Mouse (Mus musculus) megakaryocyte progenitor cell, adult 5-6 weeks (primary cell): Measurements from ENCODE around the gene Wdr26. TPM values are rescaled to one million over a fixed set of nuclear protein-coding genes. Genes with fewer than 3 reads are reported as not detected.
A peak's percentile ranks its signal among the peaks of the same experiment; 100 is the strongest.

Experiments
- ATAC-seq: replicated peaks from 2 replicates; pipeline ENCODE4 v1.8.0; 2016; ENCODE audit warnings: mild to moderate bottlenecking, moderate TSS enrichment, inconsistent platforms; ENCODE audit not compliant: poor library complexity
- total RNA-seq, 2 experiments: library from RNA; stranded (forward) in 1 of 2; stranded (reverse) in 1 of 2; fragments of 157-497, 149-512 nt in 1 of 2; fragments of 200-1000 nt in 1 of 2; gene quantifications; 2 replicates each; pipeline versions ENCODE4 v1.2.3 to v1.2.4; 2015 to 2017

Wdr26 gene
- total RNA-seq, 2 experiments from 2014 or later: 114 to 124 TPM

DNA sequence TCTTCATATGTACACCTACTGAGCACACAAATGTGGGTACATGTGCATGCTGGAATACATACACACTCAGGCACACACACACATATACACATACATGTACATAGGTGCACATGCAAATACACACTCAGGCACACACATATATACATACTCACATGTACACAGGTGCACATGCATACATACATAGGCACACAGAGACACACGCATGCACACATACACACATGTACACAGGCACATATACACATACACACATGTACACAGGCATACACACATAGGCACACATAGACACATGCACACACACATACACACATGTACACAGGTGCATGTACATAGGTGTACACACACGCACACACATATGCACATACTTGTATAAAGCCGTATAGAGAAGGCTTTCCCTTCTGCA is 29.4 kb upstream of the Wdr26 start:
- ATAC-seq: no peak

DNA sequence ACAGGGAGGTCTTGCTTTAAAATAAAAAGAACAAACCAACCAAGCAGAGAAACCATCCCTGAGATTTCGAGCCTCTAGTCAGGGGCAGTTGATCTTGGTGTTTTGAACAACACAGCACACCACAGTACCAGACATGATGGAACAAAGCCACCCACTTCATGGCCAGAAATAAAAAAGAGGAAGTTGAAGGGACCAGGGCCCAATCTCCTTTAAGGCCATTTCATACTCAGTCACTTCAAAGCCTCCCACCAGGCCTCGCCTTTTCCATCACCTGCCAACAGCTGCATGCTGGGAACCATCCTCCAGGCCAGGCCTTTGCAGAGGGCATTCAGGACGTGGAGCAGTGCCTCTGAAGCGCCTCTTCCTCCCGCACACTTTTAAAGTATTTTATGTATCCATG is 25.5 kb upstream of the Wdr26 start:
- ATAC-seq: peak; percentile 43

DNA sequence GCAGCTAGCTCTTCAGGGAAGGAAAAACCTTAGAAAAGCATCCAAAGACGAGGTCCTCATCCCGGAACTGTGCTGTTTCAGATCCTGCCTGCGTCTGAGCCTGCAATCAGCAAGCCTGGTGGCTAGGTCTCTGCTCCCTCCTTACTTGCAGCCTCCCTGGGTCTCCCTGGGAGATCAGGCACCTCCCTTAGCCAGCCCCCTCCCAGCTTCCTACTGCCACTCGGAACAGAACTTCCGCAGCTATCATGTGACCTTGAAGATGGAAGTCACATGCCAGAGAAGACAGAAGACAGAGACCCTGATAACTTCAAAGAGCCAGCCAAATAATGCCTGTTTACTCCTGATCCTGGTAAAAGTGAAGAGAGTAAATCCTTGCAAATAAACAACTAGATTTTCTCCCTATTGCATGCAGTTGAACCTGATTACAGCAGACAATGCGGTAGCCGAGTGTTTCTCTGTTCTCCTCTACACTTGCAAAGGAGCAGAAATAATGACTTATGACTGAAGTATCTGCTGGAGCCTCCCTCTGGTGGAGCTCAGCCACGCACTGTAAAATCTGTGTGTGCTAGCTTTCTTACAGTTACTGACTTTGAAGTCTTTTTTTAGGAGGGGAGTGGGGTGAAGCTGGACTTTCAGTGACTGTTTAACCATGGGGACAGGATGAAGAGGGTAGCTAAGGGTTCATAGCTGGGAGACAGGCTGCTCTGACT is 22.7 kb upstream of the Wdr26 start:
- peak; percentile 38 for ATAC-seq

DNA sequence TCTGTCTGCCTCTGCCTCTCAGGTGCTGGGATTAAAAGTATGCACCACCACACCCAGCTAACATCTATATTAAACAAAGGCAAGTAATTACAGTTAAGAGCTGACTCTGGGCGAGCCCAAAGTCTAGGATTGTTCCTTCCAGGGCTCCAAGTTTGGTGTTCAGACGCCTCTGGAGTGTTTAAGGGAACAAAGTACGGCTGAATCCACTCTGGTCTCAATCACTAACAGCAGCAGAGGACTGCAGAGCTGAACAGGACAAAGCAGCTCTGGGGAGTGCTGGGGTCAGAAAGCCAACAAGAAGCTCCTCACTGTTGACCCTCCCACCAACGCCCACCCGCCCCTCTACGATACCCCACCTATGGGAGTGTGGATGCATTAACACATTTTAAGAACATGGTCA is 21.9 kb upstream of the Wdr26 start:
- no peak for ATAC-seq

DNA sequence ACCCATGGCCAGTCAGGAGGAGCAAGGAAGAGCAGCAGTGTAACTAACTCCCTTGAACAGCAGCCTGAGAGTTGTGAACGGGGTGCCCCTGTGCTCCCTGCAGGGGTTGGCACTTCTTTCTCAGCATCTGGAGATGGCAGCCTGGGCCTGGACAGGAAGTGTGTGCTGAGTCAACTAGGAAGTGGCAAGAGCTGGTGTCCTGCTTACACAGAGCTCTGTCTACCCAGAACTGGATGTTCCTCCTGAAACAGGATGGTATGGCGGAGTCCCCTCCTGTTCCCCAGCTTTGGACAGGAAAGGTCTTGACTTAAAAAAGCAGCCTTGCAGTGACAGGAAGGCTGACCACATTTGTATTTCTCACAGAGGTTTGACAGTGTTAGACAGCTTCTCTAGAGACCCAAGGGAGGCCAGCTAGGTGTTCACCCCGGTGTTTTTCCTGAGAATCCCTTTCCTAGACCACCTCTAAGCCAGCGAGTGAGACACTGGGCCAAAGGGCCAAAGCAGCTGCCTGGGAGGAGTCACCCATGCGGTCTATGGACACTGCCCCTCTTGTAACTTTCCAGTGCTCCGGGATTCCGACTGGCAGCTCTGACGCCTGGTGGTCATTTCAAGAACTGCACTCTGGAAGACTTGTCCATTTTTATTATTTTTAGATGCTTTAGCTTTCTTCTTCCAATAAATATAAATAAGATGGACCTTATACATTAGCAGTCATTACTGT is 20.7 kb upstream of the Wdr26 start:
- peak; percentile 79 for ATAC-seq

DNA sequence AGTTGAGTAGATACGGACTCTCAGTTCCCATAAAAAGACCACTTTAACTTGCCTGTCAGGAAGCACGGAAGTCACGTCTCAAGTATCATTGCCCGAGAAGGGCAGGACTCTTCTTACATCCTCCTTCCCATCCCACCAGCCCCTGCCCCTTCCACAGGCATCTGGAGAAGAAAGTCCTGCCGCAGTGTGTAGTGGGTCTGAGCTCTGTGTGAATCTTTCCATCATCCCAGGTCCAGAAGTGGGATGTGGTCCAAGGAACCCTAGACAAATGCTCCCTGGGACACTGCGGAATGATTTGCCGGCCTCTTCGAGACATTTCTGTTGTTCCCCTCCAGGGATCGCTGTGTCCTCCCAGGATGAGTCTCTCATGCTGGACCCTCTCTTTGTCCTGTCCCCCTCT is 20.0 kb upstream of the Wdr26 start:
- ATAC-seq: no peak

DNA sequence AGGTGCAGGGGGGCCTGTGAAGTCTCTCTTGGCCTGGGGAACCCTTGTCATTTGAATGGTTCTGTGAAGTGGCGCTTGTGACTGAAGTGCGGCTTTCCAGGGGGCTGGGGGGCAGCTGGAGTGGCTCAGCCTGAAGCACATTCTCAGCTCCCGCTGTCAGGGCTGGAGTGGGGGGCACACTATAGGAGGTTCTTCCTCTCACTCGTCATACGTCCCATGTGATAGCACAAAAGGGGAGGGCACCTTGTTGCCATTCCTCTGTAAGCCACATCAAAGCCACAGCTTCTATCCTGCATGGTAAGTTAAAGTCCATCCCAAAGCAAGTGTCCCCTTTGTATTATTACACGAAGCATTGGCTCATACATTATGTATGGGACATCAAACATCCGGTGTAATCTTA is 19.5 kb upstream of the Wdr26 start:
- no peak for ATAC-seq

DNA sequence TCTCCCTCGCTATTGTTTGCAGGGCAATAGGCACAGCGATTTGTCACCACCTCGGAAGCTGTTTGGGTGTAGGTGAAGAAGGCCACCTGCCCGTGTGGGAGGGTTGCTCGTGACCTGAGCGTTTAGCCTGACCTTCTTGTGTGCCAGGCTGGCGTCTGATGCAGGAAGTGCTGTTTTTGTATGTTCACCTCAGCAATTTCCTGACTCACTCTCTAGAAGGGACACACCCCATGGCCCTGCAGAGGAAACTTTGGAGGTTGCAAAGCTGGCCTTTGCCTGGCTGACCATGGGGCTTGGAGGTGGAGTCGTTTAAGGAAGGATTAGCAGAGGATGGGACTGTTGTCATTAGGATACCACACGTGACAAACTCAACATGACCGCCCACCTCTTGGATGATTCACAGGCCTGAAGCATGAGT is 18.9 kb upstream of the Wdr26 start:
- no peak for ATAC-seq

DNA sequence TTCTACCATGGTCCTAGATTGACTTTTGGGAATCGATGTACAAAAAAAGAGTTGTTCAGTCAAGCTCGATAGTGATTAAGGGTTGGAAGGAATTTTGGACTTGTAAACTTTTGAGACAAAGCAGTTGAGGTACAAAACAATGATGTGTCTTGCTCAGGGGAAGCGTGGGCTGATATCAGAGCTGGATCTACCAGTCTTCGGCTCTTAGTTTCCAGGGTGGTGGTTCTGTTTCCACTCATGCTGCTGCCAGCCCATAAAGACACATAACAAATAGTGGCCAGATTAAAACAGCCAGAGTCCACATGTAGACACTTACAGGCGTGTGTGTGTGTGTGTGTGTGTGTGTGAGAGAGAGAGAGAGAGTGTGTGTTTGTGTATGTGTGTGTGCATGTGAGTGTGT is 17.2 kb upstream of the Wdr26 start:
- ATAC-seq: no peak

DNA sequence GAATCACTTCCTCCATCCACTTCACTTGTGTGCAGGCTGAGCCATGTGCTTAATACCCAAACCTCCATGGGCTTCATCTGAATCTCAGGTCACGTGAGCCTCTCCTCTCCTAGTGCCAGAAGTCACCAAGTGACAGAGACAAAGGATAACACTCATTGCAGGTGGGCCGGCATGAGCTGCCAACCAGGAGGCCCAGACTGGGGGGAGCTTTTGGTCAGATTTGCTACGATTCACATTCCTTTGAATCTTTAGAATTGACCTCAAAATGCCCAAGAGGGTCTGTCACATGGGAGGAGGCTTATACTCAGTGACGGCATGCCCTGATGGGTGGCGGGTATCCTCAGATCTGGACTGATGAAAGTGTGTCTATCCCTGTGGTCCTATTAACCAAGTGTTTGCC is 16.8 kb upstream of the Wdr26 start:
- ATAC-seq: no peak

DNA sequence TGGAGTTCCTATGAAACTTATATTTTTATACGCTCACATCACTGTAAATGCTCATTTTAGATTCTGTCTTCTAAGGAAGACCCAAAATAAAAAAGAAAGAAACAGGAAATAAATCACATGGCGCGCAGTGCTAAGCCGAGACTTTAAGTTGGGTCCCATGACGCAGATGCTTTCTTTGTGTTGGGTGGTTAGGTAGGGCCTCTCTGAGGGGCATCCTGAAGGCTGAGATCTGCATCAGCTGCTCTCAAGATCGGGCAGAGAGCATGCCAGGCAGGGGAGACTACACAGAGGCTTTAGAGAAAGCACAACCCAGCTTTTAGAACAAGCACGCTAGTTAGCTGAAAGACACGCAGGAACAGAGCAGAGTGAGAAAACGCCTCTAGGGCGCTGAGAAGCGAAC is 16.0 kb upstream of the Wdr26 start:
- ATAC-seq: no peak

DNA sequence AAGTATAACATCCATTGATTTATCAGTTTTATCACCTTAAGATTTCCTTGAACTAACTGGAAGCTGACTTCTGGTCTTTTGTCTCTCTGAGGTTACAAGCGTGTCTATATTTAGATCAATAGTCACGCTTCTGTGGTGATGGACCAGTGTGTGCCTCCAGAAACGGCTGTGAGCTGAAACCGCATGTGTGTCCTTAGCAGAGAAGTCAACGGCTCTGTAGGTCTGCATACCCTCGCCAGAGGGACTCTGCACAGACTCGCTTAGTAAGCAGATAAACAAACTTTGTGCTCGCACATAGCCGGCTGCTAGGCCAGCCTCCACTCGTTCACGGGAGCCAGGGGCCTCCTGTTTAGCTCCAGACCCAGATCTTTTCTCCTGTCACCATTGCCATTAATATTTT is 15.0 kb upstream of the Wdr26 start:
- ATAC-seq: peak; percentile 84

DNA sequence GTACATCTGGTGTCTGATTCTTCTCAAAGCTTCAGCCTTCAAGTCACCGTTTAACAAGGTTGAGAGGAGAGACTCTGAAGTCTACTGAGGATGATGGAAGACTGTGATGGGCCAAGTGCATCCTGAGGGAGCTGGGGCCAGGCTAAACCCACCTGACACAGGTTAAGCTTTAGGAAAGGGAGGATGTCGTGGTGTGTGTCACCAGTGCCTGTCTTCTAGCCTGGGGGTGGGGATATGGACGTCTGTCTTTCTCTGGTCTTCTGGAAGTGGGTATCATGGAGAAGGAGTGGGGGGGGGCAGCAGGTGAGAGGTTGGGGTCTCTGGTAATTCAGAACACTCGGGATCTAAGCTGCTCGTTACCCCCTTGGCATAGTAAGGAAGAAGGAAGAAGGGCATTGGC is 13.5 kb upstream of the Wdr26 start:
- no peak for ATAC-seq

DNA sequence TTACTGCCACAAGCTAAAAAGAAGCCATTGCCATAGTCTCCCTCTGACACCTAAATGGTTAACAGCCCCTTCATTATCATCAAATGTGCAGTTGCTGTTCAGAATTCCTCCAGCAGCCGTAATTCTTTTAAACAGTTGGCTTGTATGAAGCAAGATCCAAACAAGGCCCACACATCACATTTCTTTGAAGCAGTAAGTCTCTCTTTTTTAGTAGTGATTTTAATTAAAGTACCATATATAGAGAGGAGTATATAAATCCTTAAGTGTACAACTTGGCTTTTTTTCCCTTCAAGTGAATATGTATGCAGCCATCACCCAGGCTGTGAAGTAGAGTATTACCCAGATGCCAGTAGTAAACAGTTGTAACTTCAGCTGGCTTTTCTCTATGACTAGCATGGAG is 10.2 kb upstream of the Wdr26 start:
- no peak for ATAC-seq

DNA sequence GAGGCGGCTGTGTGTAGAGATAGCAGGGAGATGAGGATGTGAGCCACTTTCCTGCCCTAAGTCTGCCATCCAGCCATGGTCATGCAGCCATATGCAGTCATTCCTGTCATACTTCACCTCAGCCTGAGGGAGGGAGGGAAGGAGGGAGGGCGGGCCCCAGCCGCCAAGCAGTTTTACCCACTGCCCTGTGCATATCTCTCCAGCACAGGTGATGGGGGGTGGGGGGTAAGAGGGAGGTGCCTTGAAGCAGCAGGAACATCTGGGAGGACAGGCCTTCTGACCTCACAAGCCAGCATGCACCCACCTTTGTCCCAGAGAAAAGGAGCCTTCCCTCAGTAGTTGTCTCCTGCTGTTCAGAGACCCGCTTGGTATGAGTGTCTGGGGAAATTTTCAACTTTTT is 4.5 kb upstream of the Wdr26 start:
- peak; percentile 68 for ATAC-seq

DNA sequence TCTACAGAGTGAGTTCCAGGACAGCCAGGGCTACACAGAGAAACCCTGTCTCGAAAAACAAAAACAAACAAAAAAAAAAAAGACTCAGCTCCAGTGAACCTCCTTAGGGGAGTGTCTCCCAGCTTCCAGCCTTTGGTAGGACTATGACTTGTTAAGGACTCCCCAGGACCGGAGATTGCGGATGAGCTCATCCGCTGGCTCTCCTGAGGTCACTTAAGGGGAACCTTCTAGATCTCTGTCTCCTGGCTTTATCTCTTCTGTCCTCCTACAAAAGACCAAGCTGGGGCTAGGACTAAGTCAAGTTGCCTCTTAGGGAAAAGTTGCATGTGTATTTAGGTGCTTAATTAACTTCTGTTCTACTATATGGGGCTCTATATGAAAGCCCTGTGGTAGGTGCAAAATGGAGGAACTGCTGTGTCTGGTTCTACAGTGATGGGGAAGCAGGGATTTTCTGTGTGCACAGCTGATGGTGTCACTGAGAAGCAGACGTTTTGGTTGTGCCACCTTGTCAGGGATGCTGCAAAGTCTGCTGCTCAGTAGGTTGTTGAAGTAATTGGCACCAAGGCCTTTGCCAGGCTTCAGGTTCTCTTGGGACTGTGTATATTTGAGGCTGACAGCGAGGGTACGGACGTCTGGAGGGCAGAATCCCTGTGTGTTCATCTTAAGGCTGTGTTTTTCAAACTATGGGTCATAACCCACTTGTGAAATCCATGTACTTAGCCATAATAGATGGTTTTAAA is 2.7 kb upstream of the Wdr26 start:
- no peak for ATAC-seq

DNA sequence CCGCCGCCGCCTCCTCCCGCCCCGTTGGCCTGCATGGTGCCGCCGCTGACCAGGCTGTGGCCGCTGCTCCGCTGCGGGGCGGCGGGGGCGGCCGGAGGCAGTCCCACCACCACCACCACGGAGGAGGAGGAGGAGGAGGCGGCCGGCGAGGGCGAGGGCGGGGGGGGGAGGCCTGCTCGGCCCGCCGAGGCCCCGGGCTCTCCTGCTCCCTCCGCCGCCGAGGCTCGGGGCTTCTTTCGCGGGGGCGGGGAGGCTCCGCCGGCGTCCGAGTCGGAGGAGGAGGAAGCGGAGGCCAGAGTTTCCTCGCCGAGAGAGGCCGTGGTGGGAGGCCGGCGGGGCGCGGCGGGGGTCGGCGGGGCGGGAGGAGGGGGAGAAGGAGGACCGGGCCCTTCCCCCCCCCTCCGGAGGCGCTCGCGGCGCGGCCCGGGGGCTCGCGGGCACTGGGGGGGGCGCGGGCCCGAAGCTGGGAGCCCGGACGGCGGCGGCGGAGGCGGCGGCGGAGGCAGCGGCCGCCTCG is 340 bp downstream of the Wdr26 start:
- no peak for ATAC-seq

DNA sequence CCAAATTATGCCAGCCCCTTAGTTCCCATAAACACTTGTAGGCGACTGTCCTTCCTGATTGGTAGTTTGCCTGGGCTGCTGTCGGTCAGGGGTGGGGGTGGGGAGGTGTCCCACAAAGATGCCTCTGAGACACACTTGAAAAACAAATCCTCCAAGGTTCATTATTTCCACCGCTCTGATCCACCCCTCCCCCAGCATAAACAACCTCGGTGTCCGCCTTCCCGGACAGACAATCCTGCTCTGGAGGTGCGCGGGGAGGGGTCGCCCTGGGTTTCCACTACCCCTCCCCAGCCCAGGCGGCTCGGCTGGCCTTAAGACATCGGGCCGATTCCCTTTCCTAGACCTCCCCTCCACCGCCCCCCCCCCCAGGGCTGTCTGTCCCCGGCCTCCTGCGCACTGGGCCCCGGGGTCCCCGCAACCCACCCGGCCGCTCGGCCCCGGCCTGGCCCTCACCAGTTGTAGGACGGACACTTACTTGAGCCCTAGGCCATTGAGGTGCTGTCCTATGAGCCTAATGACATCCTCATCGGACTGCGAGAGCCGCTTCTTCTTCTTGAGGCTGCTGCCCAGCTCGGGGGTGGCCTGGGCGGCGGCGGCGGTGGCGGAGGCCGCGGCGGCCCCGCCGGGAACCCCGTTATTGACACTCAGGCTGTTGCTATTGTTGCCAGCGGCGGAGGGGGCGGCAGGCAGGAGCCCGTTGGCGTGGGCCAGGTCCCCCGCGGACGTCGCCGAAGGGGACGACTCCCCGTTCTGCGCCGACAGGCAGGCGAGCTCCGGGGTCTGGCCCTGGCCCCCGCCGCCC is 999 bp downstream of the Wdr26 start:
- peak; percentile 18 for ATAC-seq

DNA sequence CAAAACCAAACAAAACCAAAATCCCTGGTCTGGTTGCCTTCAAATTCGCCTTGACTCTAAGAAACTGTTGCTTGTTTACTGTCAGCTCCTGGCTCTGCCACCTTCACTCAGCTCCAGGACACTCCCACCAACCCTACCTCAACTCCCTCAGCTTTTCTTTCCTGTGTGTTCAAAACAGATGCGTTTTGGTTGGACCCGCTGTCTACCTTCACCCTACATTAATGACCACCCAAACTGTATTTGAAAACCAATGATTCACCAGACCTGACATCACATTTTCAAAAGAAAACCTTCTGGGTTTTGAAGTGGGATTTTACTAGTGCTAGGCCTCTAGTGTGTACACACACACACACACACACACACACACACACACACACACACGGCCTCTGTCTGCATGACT is 1.7 kb downstream of the Wdr26 start:
- ATAC-seq: no peak

DNA sequence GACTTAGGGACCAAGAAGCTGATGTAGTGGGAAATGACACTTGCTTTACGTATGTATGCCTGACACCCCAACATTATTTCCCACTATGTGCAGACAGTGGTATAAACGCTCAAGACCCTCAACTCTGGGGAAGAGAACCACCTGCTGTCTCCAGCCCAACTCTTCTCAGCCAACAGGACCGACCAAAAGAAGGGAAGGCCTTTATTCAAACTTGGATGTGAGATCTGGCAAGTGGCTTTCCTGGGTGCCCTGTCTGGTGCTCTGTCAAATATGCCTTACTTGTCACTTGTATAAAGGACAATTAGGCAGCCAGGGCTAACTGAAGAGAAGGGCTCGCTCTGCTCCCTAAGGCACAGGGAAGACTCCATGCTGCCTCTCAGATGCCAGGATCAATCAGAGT is 12.4 kb downstream of the Wdr26 start:
- ATAC-seq: no peak

DNA sequence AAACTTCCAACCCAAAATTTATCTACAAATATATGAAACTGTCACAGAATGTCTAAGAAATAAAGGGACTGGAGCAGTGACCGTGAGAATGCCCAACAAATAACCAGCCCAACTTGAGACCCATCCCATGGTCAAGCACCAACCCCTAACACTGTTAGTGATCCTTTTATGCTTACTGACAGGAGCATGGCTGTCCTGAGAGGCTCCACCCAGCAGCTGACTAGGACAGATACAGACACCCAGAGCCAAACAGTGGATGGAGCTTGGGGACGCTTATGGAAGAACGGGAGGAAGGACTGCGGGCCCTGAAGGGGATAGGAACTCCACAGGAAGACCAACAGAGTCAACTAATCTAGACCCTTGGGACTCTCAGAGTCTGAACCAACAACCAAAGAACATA is 22.9 kb downstream of the Wdr26 start:
- ATAC-seq: no peak
